Mouse (Mus musculus) granulocyte monocyte progenitor cell, adult 5-6 weeks (primary cell): Measurements from ENCODE around the gene Npvf. TPM values are rescaled to one million over a fixed set of nuclear protein-coding genes. Genes with fewer than 3 reads are reported as not detected.

Experiments used
- ATAC-seq: replicated peaks from 2 replicates; pipeline ENCODE4 v1.8.0; 2016; ENCODE audit warnings: mild to moderate bottlenecking, moderate TSS enrichment, inconsistent platforms; ENCODE audit not compliant: poor library complexity, severe bottlenecking
- total RNA-seq, 2 experiments: library from RNA; stranded (forward) in 1 of 2; stranded (reverse) in 1 of 2; fragments of 200-712, 200-1000 nt in 1 of 2; fragments of >200 nt in 1 of 2; fragmentation: Nextera tagmentation in 1 of 2; gene quantifications; 2 replicates each; pipeline ENCODE4 v1.2.3; 2014 to 2017

Gene Npvf
- total RNA-seq, 2 experiments from 2014 or later: not detected

DNA sequence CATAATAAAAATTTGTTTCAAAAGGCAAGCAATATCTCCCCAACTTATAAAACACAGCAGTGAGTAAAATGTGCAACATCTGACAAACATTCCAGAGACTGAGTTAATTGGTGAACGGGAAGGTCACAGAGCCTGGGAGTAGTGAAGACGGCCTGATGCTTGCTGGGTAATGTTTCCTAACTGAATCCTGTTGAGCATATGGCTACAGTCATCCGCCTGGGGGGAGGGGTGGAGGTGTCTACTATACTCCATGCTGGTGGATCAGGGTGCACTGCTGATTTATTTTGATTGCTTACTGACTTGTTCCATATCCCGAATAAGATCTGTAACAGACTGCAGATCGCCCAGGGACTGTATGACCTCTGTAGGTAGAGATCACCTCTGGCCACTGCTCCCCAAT is 12.3 kb downstream of the Npvf start:
- no peak for ATAC-seq

DNA sequence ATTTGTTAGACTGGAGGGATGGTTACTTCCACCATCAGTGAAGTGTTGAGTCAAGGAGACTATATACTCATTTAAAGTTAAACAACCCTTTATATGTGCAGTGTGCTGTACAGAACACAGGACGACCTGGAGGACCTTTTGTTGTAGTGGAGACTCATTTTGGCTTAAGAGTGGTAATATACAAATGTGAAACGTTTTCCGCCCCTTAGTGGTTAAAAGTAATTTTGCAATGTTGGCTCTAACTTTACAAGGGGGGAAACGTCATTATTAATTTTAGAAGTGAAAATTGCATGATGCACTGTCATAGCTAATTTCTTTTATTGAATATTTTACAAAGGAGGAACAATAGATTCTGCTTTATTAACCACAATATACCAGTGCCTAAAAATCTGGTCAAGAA is 13.9 kb downstream of the Npvf start:
- no peak for ATAC-seq

DNA sequence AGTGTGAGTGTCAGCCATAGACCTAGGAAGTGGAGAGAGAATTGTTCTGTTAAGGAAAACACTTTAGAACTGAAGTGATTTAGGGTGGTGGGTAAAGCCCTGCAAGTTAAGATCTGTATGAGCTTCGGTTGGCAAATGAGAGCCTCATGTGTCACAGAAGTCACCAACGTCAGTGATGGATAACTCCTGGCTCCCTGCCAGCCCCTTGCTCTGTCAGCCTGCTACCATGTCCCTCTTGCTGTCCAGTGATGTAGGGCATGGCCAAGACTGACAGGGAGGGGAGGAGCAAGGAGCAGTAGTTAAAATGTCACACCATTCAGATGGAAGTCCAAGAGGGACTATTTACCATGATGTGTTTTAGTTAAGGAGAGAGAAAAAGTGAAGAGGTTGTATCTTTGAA is 14.6 kb downstream of the Npvf start:
- no peak for ATAC-seq

DNA sequence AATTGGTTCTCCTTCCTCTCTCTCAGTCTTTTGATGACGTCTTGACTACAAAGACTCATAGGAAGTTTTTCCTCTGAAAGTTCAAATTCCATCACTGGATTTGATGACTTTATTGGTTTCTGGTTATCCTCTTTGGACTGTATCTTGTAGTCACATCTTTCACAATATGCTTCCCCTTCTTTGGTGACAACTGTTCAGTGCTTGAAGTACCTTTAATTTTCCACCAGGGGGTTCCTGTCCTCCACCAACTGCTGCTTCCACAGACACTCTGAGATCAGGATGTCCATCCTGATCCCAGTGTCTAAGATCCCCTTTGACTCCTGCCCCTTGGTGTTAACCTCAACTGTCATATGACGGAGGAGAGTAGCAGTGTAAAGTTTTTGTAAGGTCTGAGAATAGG is 28.1 kb downstream of the Npvf start:
- peak; percentile 66 for ATAC-seq

DNA sequence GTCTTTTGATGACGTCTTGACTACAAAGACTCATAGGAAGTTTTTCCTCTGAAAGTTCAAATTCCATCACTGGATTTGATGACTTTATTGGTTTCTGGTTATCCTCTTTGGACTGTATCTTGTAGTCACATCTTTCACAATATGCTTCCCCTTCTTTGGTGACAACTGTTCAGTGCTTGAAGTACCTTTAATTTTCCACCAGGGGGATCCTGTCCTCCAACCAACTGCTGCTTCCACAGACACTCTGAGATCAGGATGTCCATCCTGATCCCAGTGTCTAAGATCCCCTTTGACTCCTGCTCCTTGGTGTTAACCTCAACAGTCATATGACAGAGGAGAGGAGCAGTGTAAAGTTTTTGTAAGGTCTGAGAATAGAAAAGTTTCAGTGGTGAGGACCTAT is 36.0 kb downstream of the Npvf start:
- peak; percentile 56 for ATAC-seq

DNA sequence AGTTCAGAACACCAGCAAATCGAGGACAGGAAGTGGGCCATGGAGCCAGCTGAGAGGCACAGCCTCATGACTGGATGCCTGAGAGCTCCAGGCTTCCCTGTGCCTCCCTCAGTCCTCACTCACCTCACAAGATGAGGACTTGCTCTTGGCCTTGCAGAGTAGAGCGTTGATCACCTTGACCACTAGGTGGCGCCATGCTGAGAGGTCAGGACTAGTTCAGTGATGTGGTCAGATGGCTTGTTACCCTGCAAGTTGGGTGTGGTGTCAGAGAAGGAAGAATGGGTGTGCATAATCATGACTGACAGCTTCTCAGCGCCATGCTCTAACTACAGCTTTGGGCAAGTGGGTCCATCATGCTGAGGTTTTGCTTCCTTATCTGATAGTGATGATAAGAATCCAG is 52.6 kb downstream of the Npvf start:
- ATAC-seq: peak; percentile 60

Other genes with a start within 250 kb of the Npvf start
- gene Osbpl3, start 198.2 kb downstream of the Npvf start, total RNA-seq (2014; fragmentation: Nextera tagmentation): 9.1 TPM in 2 replicates
- 8.9 and 9.3 TPM in 2 replicates for gene Osbpl3, start 198.2 kb downstream of the Npvf start, total RNA-seq (2017)
- gene Cycs, start 87.9 kb downstream of the Npvf start, total RNA-seq (2014; fragmentation: Nextera tagmentation): 107 and 124 TPM in 2 replicates
- 136 and 163 TPM in 2 replicates for gene Cycs, start 87.9 kb downstream of the Npvf start, total RNA-seq (2017)
- gene 4921507P07Rik, start 57.8 kb downstream of the Npvf start, total RNA-seq (2014; fragmentation: Nextera tagmentation): 1.6 and 4.6 TPM in 2 replicates
- gene 4921507P07Rik, start 57.8 kb downstream of the Npvf start, total RNA-seq (2017): 1.1 and 2.1 TPM in 2 replicates